Mouse (Mus musculus): ENCODE data around the gene Eefsec. TPM values are rescaled to one million over a fixed set of nuclear protein-coding genes. Genes with fewer than 3 reads are reported as not detected.

The Eefsec gene
- polyA plus RNA-seq, 1 experiment: 33.4 TPM

DNA sequence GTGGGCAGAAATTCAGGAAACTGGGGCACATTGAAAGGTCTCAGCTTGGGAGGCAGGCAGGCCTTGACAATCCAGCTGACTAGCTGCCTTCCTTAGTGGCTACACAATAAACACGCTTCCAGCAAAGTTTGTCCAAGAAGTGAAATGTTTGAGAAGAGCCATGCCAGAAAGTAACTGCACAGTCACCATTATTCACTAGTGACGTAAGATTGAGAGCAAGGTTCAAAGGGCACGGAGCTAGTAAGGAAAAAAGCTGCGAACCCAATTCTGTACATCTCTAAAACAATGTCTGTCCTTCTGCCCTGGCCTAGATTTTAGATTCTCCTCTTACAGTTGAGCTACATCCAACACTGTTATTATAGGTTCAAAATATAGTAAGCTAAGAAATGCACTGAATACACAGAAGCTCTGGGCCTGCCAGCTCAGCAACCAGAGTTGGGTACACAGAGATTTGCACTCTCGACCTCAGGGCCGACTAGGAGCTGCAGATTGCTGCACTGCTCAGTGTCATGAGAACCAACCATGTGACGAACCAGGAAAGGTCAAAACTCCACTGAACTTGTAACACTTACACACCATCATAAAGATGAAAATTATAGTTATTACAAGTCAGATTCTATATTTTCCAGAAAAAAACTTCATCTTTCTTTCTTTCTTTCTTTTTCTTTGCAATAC is 2.1 kb downstream of the Eefsec start:
- no peak for TF ChIP-seq GATA1 (IDR thresholded peaks at IDR 0.05; ENCODE audit: low read length)

DNA sequence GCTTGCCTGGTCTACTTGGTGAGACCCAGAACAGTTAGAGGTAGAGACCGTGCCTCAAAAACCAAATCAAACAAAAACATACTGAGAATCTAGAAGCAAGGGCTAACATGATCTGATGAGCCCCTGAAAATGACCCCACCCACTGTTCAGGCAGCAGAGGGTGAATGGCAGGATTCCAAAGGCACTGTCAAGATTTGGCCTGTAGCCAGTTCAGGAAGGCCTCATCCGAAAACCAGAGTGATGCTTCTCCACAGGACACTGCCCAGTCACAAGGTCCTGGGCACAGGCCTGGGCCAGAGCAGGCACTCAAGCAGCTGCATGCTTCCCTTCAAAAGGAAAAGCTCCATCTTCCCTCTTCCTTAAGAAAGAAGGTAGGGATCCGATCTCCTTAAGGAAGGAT is 2.9 kb downstream of the Eefsec start:
- TF ChIP-seq GATA1 (IDR thresholded peaks at IDR 0.05; ENCODE audit: low read length): no peak

DNA sequence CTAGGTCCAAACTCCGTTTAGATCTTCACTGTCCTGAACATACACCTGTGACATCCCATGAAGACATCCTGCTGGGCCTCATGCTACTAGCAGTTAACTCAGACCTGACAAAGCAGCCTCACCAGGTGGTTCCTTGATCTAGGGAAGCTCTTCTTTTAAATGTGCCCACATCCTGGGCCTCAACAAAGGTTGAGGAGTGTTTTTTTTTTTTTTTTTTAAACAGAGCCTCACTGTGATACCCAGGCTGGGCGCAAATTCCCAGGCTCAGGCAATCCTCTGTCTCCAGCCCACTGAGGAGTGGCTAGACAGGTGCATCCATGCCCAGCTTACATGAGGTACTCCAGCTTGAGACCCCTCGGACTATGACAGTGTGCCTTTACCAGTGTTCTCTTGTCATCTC is 3.8 kb downstream of the Eefsec start:
- TF ChIP-seq GATA1 (IDR thresholded peaks at IDR 0.05; ENCODE audit: low read length): no peak

DNA sequence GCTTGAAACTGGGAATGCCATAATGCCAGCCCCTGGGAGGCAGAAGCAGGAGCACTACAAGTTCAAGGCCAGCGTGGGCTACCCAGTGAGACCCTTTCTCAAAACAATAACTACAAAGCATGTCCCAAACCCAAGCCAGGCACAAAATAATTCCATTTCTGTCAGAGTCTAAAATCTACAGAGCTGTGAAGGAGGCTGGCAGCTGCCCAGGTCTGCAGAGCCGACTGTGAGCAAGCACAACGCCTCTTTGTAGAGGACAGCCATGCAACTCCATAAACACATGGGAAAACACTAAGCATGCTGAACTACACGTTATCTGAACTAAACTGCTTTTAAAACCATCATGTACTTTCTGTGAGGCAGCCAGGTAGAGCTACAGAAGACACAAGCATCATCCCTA is 7.3 kb downstream of the Eefsec start:
- TF ChIP-seq GATA1 (IDR thresholded peaks at IDR 0.05; ENCODE audit: low read length): no peak

DNA sequence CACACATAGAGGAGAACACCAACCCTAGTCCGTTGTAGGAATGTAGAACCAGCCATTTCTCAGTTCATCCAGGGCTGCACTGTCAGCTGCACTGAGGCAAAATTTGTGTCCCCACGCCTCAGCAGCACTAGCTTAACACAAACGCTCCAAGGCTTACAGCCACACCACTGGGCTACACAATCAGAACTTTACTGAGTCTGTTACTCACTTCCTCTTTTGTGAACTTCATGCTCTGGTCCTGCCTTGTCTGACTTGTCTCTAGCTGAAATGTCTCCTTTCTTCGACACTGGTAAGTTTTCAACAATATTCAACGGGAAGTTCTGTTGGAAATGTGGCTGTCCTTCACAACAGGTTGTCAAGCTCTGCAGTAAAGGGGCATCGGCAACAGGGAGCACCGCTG is 10.7 kb downstream of the Eefsec start:
- TF ChIP-seq GATA1 (IDR thresholded peaks at IDR 0.05; ENCODE audit: low read length): no peak

DNA sequence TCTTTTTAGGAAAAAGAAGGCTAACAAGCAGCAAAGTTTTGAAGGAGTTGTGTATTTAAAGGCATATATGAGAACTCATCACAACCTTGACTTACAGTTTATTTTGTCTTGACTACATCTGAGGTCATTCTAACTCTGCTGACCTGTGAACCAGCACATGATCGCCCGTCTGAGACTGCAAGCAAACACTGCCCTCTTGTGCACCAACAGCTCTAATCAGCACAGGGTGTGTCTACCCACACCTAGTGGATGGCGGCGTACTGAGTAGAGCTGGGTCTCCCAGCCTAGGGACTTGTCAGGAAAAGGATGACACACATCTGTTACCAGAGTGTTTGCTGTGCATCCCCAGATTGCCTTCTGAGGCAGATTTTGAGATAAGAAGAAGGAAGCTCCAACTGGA is 15.1 kb downstream of the Eefsec start:
- no peak for TF ChIP-seq GATA1 (IDR thresholded peaks at IDR 0.05; ENCODE audit: low read length)

DNA sequence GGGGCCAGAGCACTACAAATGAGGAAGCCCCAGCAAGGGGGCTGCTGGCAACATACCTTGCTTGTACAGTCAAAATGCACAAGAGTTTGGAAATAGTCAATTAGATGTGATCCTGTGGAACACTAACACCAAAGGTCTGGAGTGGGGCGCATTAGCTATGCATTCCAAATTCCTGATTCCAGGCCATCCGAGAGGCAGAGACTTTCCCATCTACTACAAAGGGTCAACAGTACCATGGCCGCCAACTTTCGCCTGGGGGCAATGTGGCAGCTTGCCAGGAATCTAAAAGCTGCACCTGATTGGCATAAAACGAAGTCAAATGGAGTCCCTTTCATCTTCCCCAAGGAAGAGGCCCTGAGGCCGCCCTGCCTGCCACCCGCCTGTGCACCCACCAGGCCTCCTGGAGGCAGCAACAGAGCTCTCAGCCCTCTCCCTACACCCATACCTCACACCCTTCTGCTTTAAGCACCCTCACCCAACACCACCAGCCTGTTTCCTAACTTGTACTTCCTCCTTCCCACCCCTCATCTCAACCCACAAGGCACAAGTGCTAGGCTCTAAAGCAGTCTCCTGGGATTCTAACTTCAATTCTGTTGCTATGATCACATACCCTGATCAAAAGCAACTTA is 30.1 kb downstream of the Eefsec start:
- no peak for TF ChIP-seq GATA1 (IDR thresholded peaks at IDR 0.05; ENCODE audit: low read length)

DNA sequence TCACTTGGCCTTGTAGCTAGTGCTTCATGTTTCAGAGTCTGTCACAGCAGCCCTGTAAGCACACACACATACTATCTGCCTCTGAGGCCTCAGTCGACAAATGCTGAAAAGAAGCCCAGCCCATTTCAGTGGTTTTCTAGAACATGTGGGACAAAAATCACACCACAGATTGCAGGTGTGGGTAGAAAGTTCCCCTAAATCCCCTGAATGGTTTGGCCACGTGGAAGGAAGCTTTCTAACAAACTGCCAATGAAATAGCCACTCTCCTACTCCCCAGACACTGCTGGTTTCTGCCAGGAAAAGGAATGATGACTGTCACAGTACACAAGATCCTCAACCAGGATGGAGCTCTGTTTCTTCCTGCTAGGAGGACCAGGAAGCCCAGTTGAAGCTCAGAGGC is 33.7 kb downstream of the Eefsec start:
- TF ChIP-seq GATA1 (IDR thresholded peaks at IDR 0.05; ENCODE audit: low read length): no peak

DNA sequence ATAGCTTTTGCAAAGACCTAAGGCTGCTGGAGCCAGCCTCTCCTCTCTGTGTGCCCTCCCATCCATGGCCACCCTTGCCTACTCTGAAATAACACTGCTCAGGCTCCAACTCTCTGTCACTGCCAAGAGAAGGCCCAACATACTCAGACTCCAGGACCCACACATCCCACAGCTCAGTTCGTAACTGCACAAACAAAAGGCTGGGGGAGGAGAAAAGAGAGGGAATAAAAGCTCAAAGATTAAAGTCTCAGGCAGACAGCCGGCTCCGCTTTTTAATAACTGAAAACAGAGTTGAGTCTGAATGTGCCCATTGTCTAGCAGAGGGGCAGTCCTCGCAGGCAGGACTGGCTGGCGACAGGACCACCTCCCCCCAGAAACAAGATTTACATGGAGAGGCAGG is 36.8 kb downstream of the Eefsec start:
- TF ChIP-seq GATA1 (IDR thresholded peaks at IDR 0.05; ENCODE audit: low read length): no peak

DNA sequence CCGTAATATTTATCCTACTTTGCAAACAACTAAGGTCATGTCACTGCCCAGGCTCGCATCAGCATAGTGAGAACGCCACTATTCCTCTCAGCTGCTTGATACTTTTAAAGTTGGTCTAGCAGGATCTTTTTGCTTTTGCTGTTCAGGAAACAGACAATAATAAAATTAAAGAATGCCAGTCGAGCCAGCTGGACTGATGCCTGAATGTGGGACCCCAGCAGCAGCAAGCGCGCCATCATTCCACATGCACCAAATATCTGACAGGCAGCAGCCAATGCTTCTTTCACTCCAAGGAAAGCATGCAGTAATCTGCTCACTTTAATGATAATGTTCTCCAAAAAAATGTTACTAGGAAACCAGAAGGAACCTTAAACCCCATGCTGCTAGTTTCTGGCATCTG is 45.9 kb downstream of the Eefsec start:
- TF ChIP-seq GATA1 (IDR thresholded peaks at IDR 0.05; ENCODE audit: low read length): no peak

DNA sequence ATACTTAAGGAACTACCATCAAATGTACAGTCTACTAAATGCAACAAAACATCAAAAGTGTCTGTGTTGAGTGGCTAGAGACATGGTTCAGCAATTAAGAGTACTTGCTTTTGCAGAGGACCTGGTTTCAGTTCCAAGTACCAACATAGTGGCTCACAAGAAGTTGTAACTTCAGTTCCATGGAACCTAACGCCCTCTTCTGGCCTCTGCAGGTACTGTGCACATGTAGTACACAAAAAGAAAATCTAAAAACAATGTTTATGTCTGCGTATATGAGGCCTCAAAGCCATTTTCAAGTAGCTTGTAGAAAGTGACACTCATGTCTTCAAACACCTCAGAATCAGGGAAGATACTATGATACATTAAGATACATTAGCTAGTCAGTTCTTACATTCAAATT is 48.4 kb downstream of the Eefsec start:
- TF ChIP-seq GATA1 (IDR thresholded peaks at IDR 0.05; ENCODE audit: low read length): no peak

DNA sequence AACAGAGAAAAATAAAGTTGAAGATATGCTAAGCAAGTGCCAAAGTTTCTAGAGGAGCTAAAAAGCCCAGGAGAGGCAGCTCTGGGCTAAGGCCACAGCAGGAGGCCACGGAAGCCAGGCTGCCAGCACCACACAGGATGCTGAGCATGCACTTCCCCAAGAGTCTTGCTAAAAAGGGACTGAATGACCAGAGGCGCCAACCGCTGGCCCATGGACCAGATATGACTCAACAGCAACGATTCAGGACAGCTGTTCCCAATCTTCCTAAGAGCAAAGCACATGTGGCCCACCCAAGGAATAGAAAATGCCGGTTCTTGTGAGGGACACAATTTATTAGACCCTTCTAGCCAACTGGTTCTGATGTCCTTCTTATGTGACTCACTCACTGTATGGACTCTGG is 57.4 kb downstream of the Eefsec start:
- no peak for TF ChIP-seq GATA1 (IDR thresholded peaks at IDR 0.05; ENCODE audit: low read length)

DNA sequence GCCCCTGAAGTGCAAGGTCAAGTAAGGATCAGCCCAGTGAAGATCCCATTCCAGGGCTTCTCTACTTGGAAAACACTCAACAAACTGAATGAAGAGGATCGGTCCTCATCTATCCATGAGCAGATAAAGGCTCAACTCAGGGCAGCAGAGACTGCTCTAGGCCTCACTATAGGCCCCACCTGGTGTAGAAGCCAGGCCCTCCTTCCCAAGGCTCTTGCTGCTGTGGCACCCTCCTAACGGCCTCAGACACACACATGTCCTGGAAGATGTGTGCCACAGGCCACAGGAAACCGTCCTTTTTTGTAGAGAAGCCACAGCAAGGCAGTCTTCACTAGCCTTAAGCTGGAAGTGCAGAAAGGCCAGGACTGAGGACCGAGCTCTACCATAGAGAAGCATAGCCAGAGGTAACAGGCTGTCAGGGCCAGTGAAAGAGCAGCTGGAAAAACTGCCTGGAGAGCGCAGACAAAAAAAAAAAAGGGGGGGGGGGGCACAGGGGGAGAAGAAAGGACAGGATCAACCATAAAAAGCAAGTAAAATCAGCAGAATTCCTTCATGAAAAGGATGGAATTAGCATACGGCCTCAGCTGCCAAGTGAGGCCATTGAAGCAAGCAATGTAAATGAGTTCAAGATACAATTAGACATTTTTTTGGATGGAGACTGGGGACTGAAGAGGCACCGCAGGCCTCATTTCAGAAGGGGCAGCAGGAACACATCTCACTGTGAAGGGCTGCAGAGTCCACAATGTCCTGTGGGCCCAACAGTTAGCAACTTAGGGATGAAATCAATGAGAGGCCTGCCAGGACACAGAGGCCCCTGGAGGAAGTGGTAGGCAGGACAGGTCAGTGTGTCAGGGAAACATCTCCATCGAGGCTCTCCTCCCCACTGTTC is 58.3 kb downstream of the Eefsec start:
- TF ChIP-seq GATA1 (IDR thresholded peaks at IDR 0.05; ENCODE audit: low read length): no peak

DNA sequence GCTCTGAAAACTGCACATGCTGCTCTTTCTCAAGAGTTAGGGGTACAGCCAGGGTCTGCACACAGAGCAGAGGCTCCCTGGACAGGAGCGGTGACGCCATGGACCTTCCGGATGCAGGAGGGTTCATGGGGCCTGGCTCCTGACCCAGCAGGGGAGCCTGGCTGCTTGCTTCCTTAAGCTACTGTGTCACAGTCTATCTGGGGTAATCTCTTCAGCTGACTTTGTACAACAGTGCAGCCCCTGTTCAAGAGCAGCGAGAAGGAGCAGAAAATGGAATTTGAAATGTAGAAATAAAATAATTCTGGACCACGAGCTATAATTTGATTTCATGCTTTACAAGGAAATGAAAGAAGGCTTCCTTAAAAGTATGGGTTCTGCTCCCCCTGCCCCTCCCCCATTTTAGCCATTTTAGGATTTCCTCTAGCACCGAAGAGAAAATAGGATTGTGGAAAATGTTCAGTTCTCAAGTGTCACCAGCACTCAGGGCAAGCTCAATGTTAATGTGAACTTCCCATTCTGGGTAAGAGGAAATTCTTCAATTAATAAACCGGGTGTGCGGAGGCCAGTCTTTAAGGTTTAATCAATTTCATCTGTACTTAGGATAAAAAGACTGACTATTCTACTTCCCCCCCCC is 61.8 kb downstream of the Eefsec start:
- TF ChIP-seq GATA1 (IDR thresholded peaks at IDR 0.05; ENCODE audit: low read length): no peak

DNA sequence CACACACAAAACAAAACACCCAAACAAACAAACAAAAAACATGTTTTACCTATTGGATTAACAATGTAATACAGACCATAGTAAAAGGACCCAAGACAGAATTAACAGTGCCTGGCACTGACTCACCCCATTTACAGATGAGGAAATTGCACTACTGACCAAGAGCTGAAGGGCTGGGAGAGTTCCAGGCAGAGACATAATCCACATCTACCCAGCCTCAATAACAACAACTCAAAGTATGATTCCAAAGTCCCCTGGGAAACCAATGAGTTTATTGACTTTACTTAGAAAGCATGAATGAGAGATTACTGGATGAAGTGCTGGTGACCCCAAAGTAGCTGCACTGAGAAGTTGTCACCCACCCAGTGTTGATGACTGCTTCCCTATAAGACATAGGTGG is 62.6 kb downstream of the Eefsec start:
- no peak for TF ChIP-seq GATA1 (IDR thresholded peaks at IDR 0.05; ENCODE audit: low read length)

DNA sequence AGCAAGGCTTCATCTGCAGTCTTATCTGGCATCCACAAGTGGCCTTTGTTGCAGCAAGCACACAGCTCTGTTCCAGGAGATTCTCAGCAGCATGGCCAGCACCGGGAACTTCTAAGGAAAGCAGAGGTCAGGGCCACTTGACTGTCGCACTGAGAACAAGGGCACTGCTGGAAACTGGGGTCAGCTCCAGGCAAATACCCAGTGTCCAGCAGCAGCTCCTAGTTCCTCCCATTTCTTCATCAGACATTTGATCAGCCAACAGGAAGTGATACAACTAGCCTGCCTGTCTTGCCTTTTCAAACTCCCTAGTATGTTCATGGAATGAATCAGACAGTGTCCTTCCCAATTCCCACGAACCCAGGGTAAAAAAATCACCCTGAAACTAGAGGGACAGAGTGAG is 66.6 kb downstream of the Eefsec start:
- no peak for TF ChIP-seq GATA1 (IDR thresholded peaks at IDR 0.05; ENCODE audit: low read length)

Data from G1E-ER4 (cell line).